Mouse (Mus musculus): ENCODE data around the gene Nln. TPM values are rescaled to one million over a fixed set of nuclear protein-coding genes. Genes with fewer than 3 reads are reported as not detected.

Nln gene
- total and polyA plus RNA-seq, 2 experiments, result 9.8 to 33.9 TPM

GRCm38 (mm10) chr13:103976181-103976724 is 133.2 kb downstream of the Nln start:
- TF ChIP-seq POLR2A (IDR thresholded peaks at IDR 0.05; ENCODE audit: extremely low read depth, insufficient read depth, low read length) (no peak), CTCF (IDR thresholded peaks at IDR 0.05; ENCODE audit: low read depth, low read length) (no peak)
- H3K79me2 ChIP-seq (ENCODE audit: control insufficient read depth, insufficient read depth, low read length), result no peaks in the 10 kb centered on the region
- H3K4me1 ChIP-seq (ENCODE audit: control insufficient read depth, insufficient read depth, low read length), result no peaks in the 10 kb centered on the region; the same call in 1 of the 2 replicates
- WGBS, result 72% methylated on average over 4 of the region's 4 CpGs
- no peaks in the 10 kb centered on the region for H3K36me3 ChIP-seq (ENCODE audit: control insufficient read depth, insufficient read depth, low read length)
- no peak overlapping the region for H3K9ac ChIP-seq (ENCODE audit: low read depth, low read length)
- H3K4me3 ChIP-seq (ENCODE audit: insufficient read depth, low read depth, low read length), result no peak overlapping the region
- no peaks in the 10 kb centered on the region for H3K27me3 ChIP-seq (ENCODE audit: control insufficient read depth, insufficient read depth, low read length)
- no peak overlapping the region for H3K27ac ChIP-seq (replicated peaks; ENCODE audit: insufficient read depth, low read depth, low read length)
- peak; percentile 44 for DNase-seq (ENCODE audit: extremely low read depth, low read depth, low spot score)

- H3K4me1 ChIP-seq (ENCODE audit: control insufficient read depth, insufficient read depth, low read length), result no peaks in the 10 kb centered on the region; the same call in 1 of the 2 replicates
- H3K27ac ChIP-seq (replicated peaks; ENCODE audit: insufficient read depth, low read depth, low read length), result no peak overlapping the region
- no peaks in the 10 kb centered on the region for H3K79me2 ChIP-seq (ENCODE audit: control insufficient read depth, insufficient read depth, low read length)
- no peak for DNase-seq (ENCODE audit: extremely low read depth, low read depth, low spot score)
- no peaks in the 10 kb centered on the region for H3K27me3 ChIP-seq (ENCODE audit: control insufficient read depth, insufficient read depth, low read length)
- WGBS, result 94% methylated on average over 10 of the region's 10 CpGs
- no peak for TF ChIP-seq CTCF (IDR thresholded peaks at IDR 0.05; ENCODE audit: low read depth, low read length)
- no peak for TF ChIP-seq POLR2A (IDR thresholded peaks at IDR 0.05; ENCODE audit: extremely low read depth, insufficient read depth, low read length)
- no peak overlapping the region for H3K4me3 ChIP-seq (ENCODE audit: insufficient read depth, low read depth, low read length)
- no peaks in the 10 kb centered on the region for H3K36me3 ChIP-seq (ENCODE audit: control insufficient read depth, insufficient read depth, low read length)
- H3K9ac ChIP-seq (ENCODE audit: low read depth, low read length), result no peak overlapping the region
Observed at GRCm38 (mm10) chr13:103975101-103975500, 134.3 kb downstream of the Nln start.

- DNase-seq (ENCODE audit: extremely low read depth, low read depth, low spot score), result no peak
- no peaks in the 10 kb centered on the region for H3K79me2 ChIP-seq (ENCODE audit: control insufficient read depth, insufficient read depth, low read length)
- H3K9ac ChIP-seq (ENCODE audit: low read depth, low read length), result no peak overlapping the region
- WGBS, result 55% methylated on average over 5 of the region's 5 CpGs
- H3K27me3 ChIP-seq (ENCODE audit: control insufficient read depth, insufficient read depth, low read length), result no peaks in the 10 kb centered on the region
- TF ChIP-seq POLR2A (IDR thresholded peaks at IDR 0.05; ENCODE audit: extremely low read depth, insufficient read depth, low read length), result no peak
- TF ChIP-seq CTCF (IDR thresholded peaks at IDR 0.05; ENCODE audit: low read depth, low read length), result no peak
- H3K36me3 ChIP-seq (ENCODE audit: control insufficient read depth, insufficient read depth, low read length), result no peaks in the 10 kb centered on the region
- H3K4me3 ChIP-seq (ENCODE audit: insufficient read depth, low read depth, low read length), result no peak overlapping the region
- H3K4me1 ChIP-seq (ENCODE audit: control insufficient read depth, insufficient read depth, low read length), result no peaks in the 10 kb centered on the region; the same call in 1 of the 2 replicates
- H3K27ac ChIP-seq (replicated peaks; ENCODE audit: insufficient read depth, low read depth, low read length), result no peak overlapping the region
Observed at GRCm38 (mm10) chr13:103973977-103974376, 135.4 kb downstream of the Nln start.

Other genes starting within 250 kb of the Nln start
- gene Erbin, start 189.1 kb downstream of the Nln start, total RNA-seq (2014; rRNA removed), result 47.7 and 57.2 TPM in 2 replicates
- 4.8 TPM in 2 replicates for gene Erbin, start 189.1 kb downstream of the Nln start, polyA plus RNA-seq (2012; rRNA removed)
- gene Sgtb, start 127 bp upstream of the Nln start, total RNA-seq (2014; rRNA removed), result 2.1 and 3.2 TPM in 2 replicates
- 0.34 and 0.51 TPM in 2 replicates for gene Sgtb, start 127 bp upstream of the Nln start, polyA plus RNA-seq (2012; rRNA removed)
- 23.6 and 26.3 TPM in 2 replicates for gene Trappc13, start 68.9 kb upstream of the Nln start, total RNA-seq (2014; rRNA removed)
- 4.6 and 6.3 TPM in 2 replicates for gene Trappc13, start 68.9 kb upstream of the Nln start, polyA plus RNA-seq (2012; rRNA removed)
- 14.4 and 19.5 TPM in 2 replicates for gene Trim23, start 69.2 kb upstream of the Nln start, total RNA-seq (2014; rRNA removed)
- gene Trim23, start 69.2 kb upstream of the Nln start, polyA plus RNA-seq (2012; rRNA removed), result 1.3 and 1.7 TPM in 2 replicates
- gene Cenpk, start 119.0 kb upstream of the Nln start, total RNA-seq (2014; rRNA removed), result 1.3 and 1.5 TPM in 2 replicates
- gene Cenpk, start 119.0 kb upstream of the Nln start, polyA plus RNA-seq (2012; rRNA removed), result 0.12 and 0.27 TPM in 2 replicates
- 9.5 and 11.2 TPM in 2 replicates for gene Ppwd1, start 119.2 kb upstream of the Nln start, total RNA-seq (2014; rRNA removed)
- 0.90 and 1.0 TPM in 2 replicates for gene Ppwd1, start 119.2 kb upstream of the Nln start, polyA plus RNA-seq (2012; rRNA removed)
- 2.1 and 4.4 TPM in 2 replicates for gene Adamts6, start 178.2 kb upstream of the Nln start, total RNA-seq (2014; rRNA removed)
- 0.25 and 0.75 TPM in 2 replicates for gene Adamts6, start 178.2 kb upstream of the Nln start, polyA plus RNA-seq (2012; rRNA removed)

All from liver, adult 2 months (tissue).